Mouse (Mus musculus): ENCODE data around the gene Gm20388. TPM values are rescaled to one million over a fixed set of nuclear protein-coding genes. Genes with fewer than 3 reads are reported as not detected.
"Not testable (repeated sequence)": the region's sequence is repeated elsewhere in the genome, so short reads cannot be mapped to it uniquely, and the experiment has no call there.

Gene Gm20388
- total RNA-seq, 2 experiments from 2014 or later: 2.2 to 7.6 TPM

DNA sequence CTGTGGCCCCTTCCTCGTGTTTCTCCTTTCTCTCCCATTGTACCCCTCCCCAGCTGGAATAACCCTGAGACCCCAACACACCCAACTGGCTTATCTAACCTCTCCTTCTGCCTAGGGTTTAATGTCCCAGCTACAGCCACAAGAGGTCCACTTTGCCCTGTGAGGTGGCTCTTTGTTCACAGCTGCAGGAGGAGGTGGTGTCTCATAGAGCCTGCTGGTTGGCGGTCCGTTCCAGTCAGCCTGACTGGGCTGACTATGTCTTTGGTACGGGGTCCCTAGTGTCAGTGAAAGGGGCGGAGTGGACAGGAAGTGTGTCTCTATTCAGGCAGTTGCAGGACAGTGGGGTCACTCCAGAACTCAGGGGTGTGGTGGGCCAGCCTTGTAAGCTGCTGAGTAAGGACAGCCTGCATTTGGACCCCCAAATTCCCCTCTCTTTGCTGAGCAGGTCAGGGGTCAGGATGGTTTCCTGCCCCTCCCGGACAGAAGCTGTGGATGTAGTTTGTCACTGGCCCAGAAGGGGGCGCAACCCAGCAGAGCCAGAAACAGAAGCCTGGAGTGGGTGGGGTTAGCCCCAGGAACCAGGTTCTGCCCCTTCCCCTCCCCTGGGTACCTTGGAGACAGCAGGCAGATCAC is 453.6 kb downstream of the Gm20388 start:
- no peak overlapping the region for H3K4me3 ChIP-seq
- H3K27ac ChIP-seq: peak overlapping the region; percentile 70
- peak in 1 of 2 experiments; percentile 43 for DNase-seq (ENCODE audit: low spot score in 2 of 2)
- TF ChIP-seq CTCF (conservative IDR thresholded peaks at IDR 0.05): peak; percentile 78

GRCm38 (mm10) chr8:120366840-120367239 is 456.2 kb downstream of the Gm20388 start:
- no peak overlapping the region for H3K4me3 ChIP-seq
- H3K27ac ChIP-seq: no peak overlapping the region
- TF ChIP-seq CTCF (conservative IDR thresholded peaks at IDR 0.05): no peak
- DNase-seq (ENCODE audit: low spot score in 2 of 2): no peak

DNA sequence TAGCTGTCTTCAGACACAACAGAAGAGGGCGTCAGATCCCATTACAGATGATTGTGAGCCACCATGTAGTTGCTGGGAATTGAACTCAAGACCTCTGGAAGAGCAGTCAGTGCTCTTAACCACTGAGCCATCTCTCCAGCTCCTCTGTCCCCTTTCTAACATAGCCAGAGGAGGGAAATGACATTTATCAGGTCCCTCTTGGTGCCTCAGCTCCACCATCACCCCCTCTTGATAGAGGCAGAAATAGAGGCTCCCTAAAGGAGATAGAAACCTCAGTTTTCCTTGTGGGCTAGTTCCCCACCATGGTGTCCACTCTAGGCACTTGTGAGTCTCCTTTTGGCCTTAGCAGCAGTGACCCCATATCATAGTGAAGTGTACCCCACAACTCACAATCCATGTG is 457.6 kb downstream of the Gm20388 start:
- H3K27ac ChIP-seq: peak overlapping the region; percentile 86
- DNase-seq (ENCODE audit: low spot score in 2 of 2): not testable (repeated sequence)

GRCm38 (mm10) chr8:120368814-120369649 is 458.4 kb downstream of the Gm20388 start:
- H3K4me3 ChIP-seq: no peak overlapping the region
- TF ChIP-seq CTCF (conservative IDR thresholded peaks at IDR 0.05): peak; percentile 67
- peak overlapping the region; percentile 86 for H3K27ac ChIP-seq
- DNase-seq (ENCODE audit: low spot score in 2 of 2): peak; percentile 82 to 84

More for the DNA sequence above, 457.6 kb downstream of the Gm20388 start:
- not testable (repeated sequence) for H3K4me3 ChIP-seq

DNA sequence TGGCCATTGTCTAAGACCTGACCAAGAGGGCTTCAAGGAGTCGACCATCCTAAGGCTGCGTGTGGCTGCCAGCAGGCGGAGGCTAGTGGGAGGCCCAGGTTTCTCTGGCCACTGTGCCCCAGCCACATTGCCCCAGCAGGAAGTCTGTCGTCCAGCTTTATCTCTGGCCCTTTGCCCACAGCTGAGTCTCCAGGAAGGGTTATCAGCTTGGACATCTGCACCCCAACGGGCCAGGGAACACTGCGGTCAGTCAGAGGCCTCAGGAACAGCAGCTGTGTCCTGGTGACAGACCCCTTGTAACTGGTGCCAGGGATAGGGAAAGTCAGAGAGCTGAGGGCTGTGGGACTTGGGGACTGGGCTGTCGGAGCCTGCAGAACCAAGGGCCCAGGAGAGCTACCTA is 459.3 kb downstream of the Gm20388 start:
- peak overlapping the region; percentile 86; the same call in 1 of the 2 replicates for H3K27ac ChIP-seq
- TF ChIP-seq CTCF (conservative IDR thresholded peaks at IDR 0.05): no peak
- no peak for DNase-seq (ENCODE audit: low spot score in 2 of 2)
- H3K4me3 ChIP-seq: no peak overlapping the region

DNA sequence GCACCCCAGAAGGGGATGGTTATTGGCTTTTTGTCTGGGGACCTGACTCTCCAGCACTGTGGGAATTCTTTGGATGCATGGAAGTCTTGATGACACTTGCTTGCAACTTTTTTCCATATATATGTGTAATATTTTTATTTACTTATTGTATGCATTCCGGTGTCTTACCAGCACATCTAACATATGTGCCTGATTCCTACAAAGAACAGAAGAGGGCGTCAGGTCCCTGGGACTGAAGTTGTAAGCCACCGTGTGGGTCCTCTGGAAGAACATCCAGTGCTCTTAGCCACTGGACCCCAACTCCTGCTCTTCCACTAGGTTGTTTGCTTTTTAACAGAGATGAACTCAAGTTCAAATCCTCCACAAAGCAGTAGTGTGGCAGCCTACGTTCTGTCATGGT is 459.8 kb downstream of the Gm20388 start:
- DNase-seq (ENCODE audit: low spot score in 2 of 2): no peak
- H3K4me3 ChIP-seq: no peak overlapping the region
- H3K27ac ChIP-seq: peak overlapping the region; percentile 86; the same call in 1 of the 2 replicates
- peak; percentile 53 for TF ChIP-seq CTCF (conservative IDR thresholded peaks at IDR 0.05)

- DNase-seq (ENCODE audit: low spot score in 2 of 2): no peak
- H3K4me3 ChIP-seq: no peak overlapping the region
- no peak overlapping the region for H3K27ac ChIP-seq
- TF ChIP-seq CTCF (conservative IDR thresholded peaks at IDR 0.05): no peak
Observed at GRCm38 (mm10) chr8:120371146-120371545, 460.5 kb downstream of the Gm20388 start.

- Histone ChIP-seq H3K27ac (peak overlapping the region; percentile 15; the same call in 1 of the 2 replicates), H3K4me3 (no peak overlapping the region)
- no peak for DNase-seq (ENCODE audit: low spot score in 2 of 2)
- no peak for TF ChIP-seq CTCF (conservative IDR thresholded peaks at IDR 0.05)
Observed at GRCm38 (mm10) chr8:120371725-120372457, 461.2 kb downstream of the Gm20388 start.

DNA sequence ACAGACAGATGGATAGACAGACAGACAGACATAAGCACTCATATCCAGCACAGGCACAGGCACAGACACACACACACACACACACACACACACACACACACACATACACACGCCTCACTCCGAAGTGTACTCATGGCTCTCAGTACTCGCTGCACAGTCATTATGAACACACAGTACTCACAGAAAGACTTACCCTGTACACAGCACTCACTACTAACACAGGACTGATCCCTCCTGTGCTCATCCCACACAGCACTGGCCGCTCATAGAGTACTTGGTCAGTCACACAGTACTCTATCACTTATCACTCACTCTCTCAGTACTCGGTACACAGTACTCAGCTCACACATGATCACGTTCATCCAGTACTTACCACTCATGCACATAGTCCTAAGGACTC is 462.0 kb downstream of the Gm20388 start:
- no peak for TF ChIP-seq CTCF (conservative IDR thresholded peaks at IDR 0.05)
- Histone ChIP-seq H3K27ac (no peak overlapping the region), H3K4me3 (no peak overlapping the region)
- no peak for DNase-seq (ENCODE audit: low spot score in 2 of 2)

DNA sequence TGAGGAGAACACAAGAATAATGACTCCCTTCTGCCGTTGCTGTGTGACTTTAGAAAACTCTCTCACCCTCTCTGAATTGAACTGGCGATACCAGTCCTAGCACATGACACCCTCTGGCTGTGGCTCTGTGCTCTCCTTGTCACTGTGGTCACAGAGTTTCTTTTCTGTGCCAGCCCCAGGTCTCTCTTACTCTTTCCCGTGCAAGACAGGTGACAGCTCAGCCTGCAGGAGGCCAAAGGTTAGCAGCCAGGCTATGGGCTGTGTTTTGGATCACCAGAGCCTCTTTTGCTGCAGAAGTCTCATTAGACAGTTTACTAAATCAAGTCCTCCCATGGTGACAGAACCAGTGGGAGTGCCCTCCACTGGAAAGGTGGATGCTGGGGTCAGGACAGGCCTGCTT is 463.0 kb downstream of the Gm20388 start:
- DNase-seq (ENCODE audit: low spot score in 2 of 2): no peak
- no peak overlapping the region for H3K4me3 ChIP-seq
- no peak for TF ChIP-seq CTCF (conservative IDR thresholded peaks at IDR 0.05)
- H3K27ac ChIP-seq: no peak overlapping the region

GRCm38 (mm10) chr8:120374070-120374469 is 463.4 kb downstream of the Gm20388 start:
- Histone ChIP-seq H3K27ac (no peak overlapping the region), H3K4me3 (no peak overlapping the region)
- TF ChIP-seq CTCF (conservative IDR thresholded peaks at IDR 0.05): no peak
- DNase-seq (ENCODE audit: low spot score in 2 of 2): no peak

DNA sequence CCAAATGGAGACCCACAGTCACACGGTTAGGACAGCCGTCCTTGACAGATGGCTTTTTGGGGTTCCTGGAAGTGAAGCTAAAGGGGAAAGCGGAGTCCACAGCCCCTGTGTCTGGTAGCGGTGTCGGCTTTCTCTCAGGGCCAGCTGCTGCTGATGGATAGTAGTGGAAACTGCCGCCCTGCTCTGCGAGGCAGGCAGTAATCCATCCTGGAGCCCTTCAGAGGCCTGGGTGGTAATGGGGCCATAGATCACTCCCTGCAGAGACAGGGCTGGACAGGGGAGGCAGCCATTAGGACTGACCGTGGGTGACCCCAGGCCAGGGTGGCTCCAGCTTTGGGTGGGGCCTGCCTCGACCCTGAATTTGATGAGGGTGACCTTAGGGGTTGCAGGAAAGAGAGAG is 463.9 kb downstream of the Gm20388 start:
- DNase-seq (ENCODE audit: low spot score in 2 of 2): no peak
- Histone ChIP-seq H3K27ac (no peak overlapping the region), H3K4me3 (no peak overlapping the region)
- no peak for TF ChIP-seq CTCF (conservative IDR thresholded peaks at IDR 0.05)

GRCm38 (mm10) chr8:120375170-120375569 is 464.5 kb downstream of the Gm20388 start:
- DNase-seq (ENCODE audit: low spot score in 2 of 2): no peak
- H3K4me3 ChIP-seq: no peak overlapping the region
- H3K27ac ChIP-seq: no peak overlapping the region
- no peak for TF ChIP-seq CTCF (conservative IDR thresholded peaks at IDR 0.05)
